Mouse (Mus musculus): ENCODE data around the gene Bax. TPM values are rescaled to one million over a fixed set of nuclear protein-coding genes. Genes with fewer than 3 reads are reported as not detected.

Gene Bax
- total RNA-seq (2023): 78.4 TPM

DNA sequence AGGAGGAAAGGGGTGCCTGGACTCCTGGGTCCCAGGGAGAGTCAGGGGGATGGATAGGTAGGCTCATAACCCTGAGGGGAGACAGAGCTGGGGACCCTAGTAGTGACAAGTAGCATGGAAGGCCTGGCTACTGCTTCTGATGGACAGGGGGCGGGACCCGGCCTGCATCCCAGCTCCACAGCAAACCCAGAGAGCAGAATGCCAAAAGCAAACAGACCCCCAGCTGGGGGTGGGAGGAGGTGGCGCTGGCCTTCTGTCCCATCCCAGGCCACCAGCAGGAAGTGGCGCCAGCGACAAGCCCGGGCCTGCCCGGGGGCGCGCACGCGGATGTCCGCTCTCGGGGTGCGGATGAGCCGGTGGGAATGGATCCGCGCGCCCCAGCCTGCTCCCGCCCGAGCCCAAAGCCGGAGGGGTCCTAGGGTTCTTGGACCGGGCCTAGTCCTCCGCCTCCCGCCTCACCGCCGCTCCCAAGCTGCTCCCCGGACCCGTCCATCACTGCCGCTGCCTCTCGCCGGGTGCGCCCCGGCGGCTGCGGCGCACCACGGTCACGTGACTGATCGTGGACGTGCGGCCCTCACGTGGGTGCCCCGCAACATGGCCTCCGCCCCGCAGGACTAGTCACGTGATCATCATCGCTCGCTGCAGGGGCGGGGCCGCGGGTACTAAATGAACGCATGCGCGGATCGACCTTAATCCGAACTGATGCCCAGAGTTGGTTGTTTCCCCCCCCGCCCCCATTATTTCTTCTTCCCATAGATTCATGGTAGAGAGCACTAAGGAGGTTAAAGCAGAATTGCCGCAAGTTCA, at the start of gene Bax:
Gene Bax (minus strand): TSS at position 616 of the 807 bp plus-strand sequence.

GRCm38 (mm10) chr7:45509912-45510787, 43.5 kb upstream of the Bax start, which contains the start of gene Nucb1:
Nucb1 (minus strand) TSS chr7:45510406.

GRCm38 (mm10) chr7:45488293-45489204, 21.9 kb upstream of the Bax start, which contains the start of gene Dhdh:
Dhdh (minus strand) TSS chr7:45488805.

DNA sequence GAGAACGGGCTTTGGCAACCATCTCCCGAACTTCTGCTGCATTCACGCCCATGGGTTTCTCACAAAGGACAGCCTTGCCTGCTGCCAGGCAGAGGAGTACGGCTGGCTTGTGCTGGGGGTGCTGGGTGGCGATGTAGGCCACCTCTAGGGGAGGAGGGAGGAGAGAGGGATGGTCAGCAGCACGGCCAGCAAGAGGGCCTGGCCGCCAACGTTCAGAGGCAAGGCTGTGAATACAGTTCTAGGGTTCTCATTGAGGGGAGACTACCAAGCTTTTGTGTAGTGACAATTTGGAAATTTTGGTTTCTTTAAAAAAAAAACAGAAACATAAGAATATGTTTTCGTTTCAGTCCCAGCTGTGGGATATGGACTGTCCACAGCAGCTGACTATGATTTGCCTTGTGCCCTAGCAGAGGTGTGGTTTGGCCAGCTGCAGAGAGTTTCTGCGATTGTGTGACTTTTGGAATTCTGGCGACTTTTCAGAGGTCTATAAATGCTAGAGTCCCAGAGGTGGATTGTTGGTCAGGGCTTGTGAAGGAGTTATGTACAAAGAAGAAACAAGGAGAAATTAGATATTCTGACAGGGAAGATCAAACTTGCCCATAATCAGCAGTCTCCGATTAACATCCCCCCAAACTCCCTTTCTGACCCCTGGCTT, 20.2 kb upstream of the Bax start, which contains the start of gene Gm45808:
Gene Gm45808 (minus strand): TSS at position 51 of the 655 bp plus-strand sequence.

GRCm38 (mm10) chr7:45481374-45481927, 14.8 kb upstream of the Bax start, which contains the start of gene Tulp2:
Tulp2 (plus strand) TSS chr7:45481877.

GRCm38 (mm10) chr7:45459564-45460140, 7.0 kb downstream of the Bax start, which contains the start of gene Ftl1:
Ftl1 (minus strand) TSS chr7:45459884.

GRCm38 (mm10) chr7:45437521-45438276, 29.0 kb downstream of the Bax start, which contains the start of gene Ruvbl2:
Ruvbl2 (minus strand) TSS chr7:45438096.

DNA sequence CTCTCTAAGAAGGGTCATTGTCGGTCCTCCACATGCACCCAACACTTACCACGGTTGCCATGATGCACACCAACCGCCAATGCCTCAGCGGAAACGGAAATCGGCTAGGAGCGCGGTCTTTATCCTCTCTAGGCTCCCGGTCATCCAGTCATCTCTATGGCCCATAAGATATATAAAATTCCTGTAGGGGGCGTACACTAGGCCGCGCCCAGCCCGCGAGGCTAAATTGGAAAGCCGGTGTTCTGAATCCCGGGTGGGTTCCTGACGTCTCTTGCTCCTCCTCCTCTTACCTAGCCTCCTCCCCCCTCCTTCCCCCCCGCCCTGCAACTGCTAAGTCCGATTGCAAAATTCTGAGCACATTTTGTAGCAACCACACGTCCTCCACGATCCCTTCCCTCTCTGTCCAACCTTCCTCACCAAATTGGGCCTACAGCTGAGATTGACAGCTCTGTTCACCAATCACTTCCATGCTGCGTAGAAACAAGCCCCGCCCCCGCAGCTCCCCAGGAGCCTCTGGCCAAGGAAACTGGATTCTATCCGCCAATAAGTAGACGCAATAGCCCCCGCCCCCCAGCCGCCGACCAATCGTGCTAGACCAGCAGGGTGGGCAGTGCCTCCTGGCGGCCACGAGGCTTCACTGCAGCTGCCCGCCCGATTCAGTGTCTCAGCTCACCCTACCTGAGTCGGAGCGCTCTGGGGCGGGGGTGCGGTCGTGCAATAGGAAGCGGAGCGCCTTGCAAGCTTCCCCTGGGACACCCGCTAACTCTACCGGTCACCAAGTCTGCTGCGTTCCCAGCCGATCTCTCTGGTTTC, 32.3 kb downstream of the Bax start, which contains the start of gene Gys1:
Gene Gys1 (plus strand): TSS at position 642 of the 813 bp plus-strand sequence.

GRCm38 (mm10) chr7:45420615-45420919, 46.1 kb downstream of the Bax start, which contains the start of gene Lhb:
Lhb (plus strand) TSS chr7:45420820.

GRCm38 (mm10) chr7:45413113-45413863, 53.4 kb downstream of the Bax start, which contains the start of gene Ntf5:
Ntf5 (plus strand) TSS chr7:45413695.

Other genes starting within 250 kb of the Bax start
- gene Cd37, start 227.8 kb downstream of the Bax start, total RNA-seq (2023): 344 TPM
- not detected for gene Slc6a16, start 225.8 kb downstream of the Bax start, total RNA-seq (2023)
- not detected for gene Slc6a21, start 189.4 kb downstream of the Bax start, total RNA-seq (2023)
- gene Trpm4, start 133.1 kb downstream of the Bax start, total RNA-seq (2023): 8.1 TPM
- gene Hrc, start 131.6 kb downstream of the Bax start, total RNA-seq (2023): not detected
- gene Ppfia3, start 99.9 kb downstream of the Bax start, total RNA-seq (2023): 0.26 TPM
- not detected for gene Lin7b, start 96.3 kb downstream of the Bax start, total RNA-seq (2023)
- 741 TPM for gene Snrnp70, start 71.2 kb downstream of the Bax start, total RNA-seq (2023)
- gene Kcna7, start 61.2 kb downstream of the Bax start, total RNA-seq (2023): not detected
- not detected for gene Ntf5, start 53.2 kb downstream of the Bax start, total RNA-seq (2023)
- gene Lhb, start 46.1 kb downstream of the Bax start, total RNA-seq (2023): not detected
- 6.8 TPM for gene Gys1, start 32.1 kb downstream of the Bax start, total RNA-seq (2023)
- 48.1 TPM for gene Ruvbl2, start 28.8 kb downstream of the Bax start, total RNA-seq (2023)
- 649 TPM for gene Ftl1, start 7.0 kb downstream of the Bax start, total RNA-seq (2023)
- gene Tulp2, start 15.0 kb upstream of the Bax start, total RNA-seq (2023): not detected
- not detected for gene Gm45808, start 19.9 kb upstream of the Bax start, total RNA-seq (2023)
- 1.8 TPM for gene Dhdh, start 21.9 kb upstream of the Bax start, total RNA-seq (2023)
- 61.9 TPM for gene Nucb1, start 43.5 kb upstream of the Bax start, total RNA-seq (2023)
- 681 TPM for gene Ppp1r15a, start 59.4 kb upstream of the Bax start, total RNA-seq (2023)
- 1.2 TPM for gene Plekha4, start 59.4 kb upstream of the Bax start, total RNA-seq (2023)
- gene Hsd17b14, start 88.0 kb upstream of the Bax start, total RNA-seq (2023): not detected
- gene Bcat2, start 103.3 kb upstream of the Bax start, total RNA-seq (2023): 65.6 TPM
- not detected for gene Fgf21, start 148.6 kb upstream of the Bax start, total RNA-seq (2023)
- gene Fut1, start 150.4 kb upstream of the Bax start, total RNA-seq (2023): not detected
- gene Izumo1, start 154.9 kb upstream of the Bax start, total RNA-seq (2023): not detected
- 0.73 TPM for gene Rasip1, start 160.6 kb upstream of the Bax start, total RNA-seq (2023)
- gene Mamstr, start 173.1 kb upstream of the Bax start, total RNA-seq (2023): not detected
- gene Fut2, start 199.5 kb upstream of the Bax start, total RNA-seq (2023): not detected
- gene Ntn5, start 217.1 kb upstream of the Bax start, total RNA-seq (2023): not detected
- not detected for gene Sec1, start 227.5 kb upstream of the Bax start, total RNA-seq (2023)
- 8.1 TPM for gene Car11, start 232.9 kb upstream of the Bax start, total RNA-seq (2023)
- 29.5 TPM for gene Dbp, start 238.2 kb upstream of the Bax start, total RNA-seq (2023)
- gene Rpl18, start 248.6 kb upstream of the Bax start, total RNA-seq (2023): 2,694 TPM

All from CD4-positive naive resting alpha-beta T cell, adult 76 days (primary cell).